Mouse (Mus musculus) cerebellum, adult 2 months (tissue): ENCODE measurements around the gene Ddx3x. TPM values are rescaled to one million over a fixed set of nuclear protein-coding genes. Genes with fewer than 3 reads are reported as not detected.

Experiments
- DNase-seq, 2 experiments: peaks; one replicate each; pipeline ENCODE4 v3.0.0; 2021
- H3K27ac ChIP-seq: fragments of 200-500 bp; 2 replicates; pipeline ENCODE4 v1.5.1; 2012; ENCODE audit warnings: low read length, control low read depth, inconsistent platforms; ENCODE audit not compliant: insufficient read depth
- H3K27me3 ChIP-seq: fragments of 200-500 bp; 2 replicates; pipeline ENCODE4 v1.6.1; 2012; ENCODE audit warnings: inconsistent platforms, mild to moderate bottlenecking, low read length, moderate library complexity; ENCODE audit not compliant: control insufficient read depth, insufficient read depth
- H3K4me1 ChIP-seq: fragments of 200-500 bp; 2 replicates; pipeline ENCODE4 v1.6.1; 2011; ENCODE audit warnings: low read length; ENCODE audit not compliant: control insufficient read depth, insufficient read depth
- H3K4me3 ChIP-seq: fragments of 200-500 bp; replicated peaks from 2 replicates; pipeline ENCODE3; 2011; ENCODE audit warnings: mild to moderate bottlenecking, low read depth, low read length, control low read depth; ENCODE audit not compliant: insufficient read depth
- CTCF ChIP-seq: fragments of 200-500 bp; IDR thresholded peaks from 2 replicates; pipeline ENCODE4 v1.5.1; 2011; ENCODE audit warnings: low read depth, mild to moderate bottlenecking, control low read depth, low read length, moderate library complexity, borderline replicate concordance; ENCODE audit not compliant: insufficient read depth
- POLR2A ChIP-seq: fragments of 200-500 bp; IDR thresholded peaks from 2 replicates; pipeline ENCODE4 v1.6.1; 2011; ENCODE audit warnings: low read length, control low read depth, borderline replicate concordance; ENCODE audit not compliant: insufficient read depth
- WGBS: fragments of 180-500 bp; shearing (Covaris S2); methylation state at CpG from one replicate; pipeline ENCODE4 v1.1.7; 2018; 5-methylcytosine and 5-hydroxymethylcytosine counted together
- polyA plus RNA-seq: library from polyadenylated mRNA; depleted of rRNA; stranded (reverse); fragments of >200 nt; gene quantifications from 2 replicates; pipeline ENCODE4 v1.2.3, GENCODE M21; 2012

Ddx3x gene
- polyA plus RNA-seq, 1 experiment, result 85.7 TPM

- 3% methylated on average over 21 of the region's 21 CpGs for WGBS
- peak; percentile 45 to 47 for DNase-seq
- Histone ChIP-seq H3K4me3 (peak overlapping the region; percentile 85), H3K27ac (peak overlapping the region; percentile 98), H3K4me1 (peaks cover 3% of the 10 kb centered on the region; the same call in 1 of the 2 replicates), H3K27me3 (no peaks in the 10 kb centered on the region)
- TF ChIP-seq CTCF (no peak), POLR2A (no peak)
Measured at GRCm38 (mm10) chrX:13241426-13242319, 39.1 kb upstream of the Ddx3x start.

GRCm38 (mm10) chrX:13242320-13243096 is 38.3 kb upstream of the Ddx3x start:
- WGBS, result 3% methylated on average over 24 of the region's 24 CpGs
- Histone ChIP-seq H3K27ac (peak overlapping the region; percentile 98), H3K27me3 (no peaks in the 10 kb centered on the region), H3K4me3 (peak overlapping the region; percentile 85), H3K4me1 (peaks cover 3% of the 10 kb centered on the region; the same call in 1 of the 2 replicates)
- peak; percentile 84 to 85 for DNase-seq
- TF ChIP-seq POLR2A (peak; percentile 68; the same call in 1 of the 2 replicates), CTCF (no peak)

GRCm38 (mm10) chrX:13243133-13244123 is 37.3 kb upstream of the Ddx3x start:
- Histone ChIP-seq H3K27me3 (no peaks in the 10 kb centered on the region), H3K4me3 (peak overlapping the region; percentile 85), H3K4me1 (peaks cover 3% of the 10 kb centered on the region; the same call in 1 of the 2 replicates), H3K27ac (peak overlapping the region; percentile 98)
- DNase-seq, result no peak
- TF ChIP-seq CTCF (no peak), POLR2A (no peak)
- 22% methylated on average over 15 of the region's 15 CpGs for WGBS

DNA sequence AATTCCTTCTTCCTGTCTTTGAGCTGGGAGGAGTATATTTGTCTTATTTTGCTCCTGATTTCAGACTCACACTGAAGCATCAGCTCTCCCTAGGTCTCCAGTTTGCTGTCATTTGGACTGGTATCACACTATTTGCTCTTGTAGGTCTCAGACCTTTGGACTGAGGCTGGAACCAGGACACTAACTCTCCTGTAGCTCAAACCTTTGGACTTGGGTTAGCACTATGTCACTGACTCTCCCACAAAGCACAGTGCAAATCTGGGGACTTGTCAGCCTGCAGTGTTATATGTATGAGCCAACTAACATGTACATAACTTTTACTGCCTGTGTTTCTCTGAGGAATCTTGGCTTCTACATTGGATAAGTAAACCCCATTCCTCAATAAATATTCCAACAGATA is 36.2 kb upstream of the Ddx3x start:
- H3K27me3 ChIP-seq, result no peaks in the 10 kb centered on the region
- no peak overlapping the region for H3K27ac ChIP-seq
- no peak overlapping the region for H3K4me3 ChIP-seq
- peaks cover 3% of the 10 kb centered on the region; the same call in 1 of the 2 replicates for H3K4me1 ChIP-seq
- DNase-seq, result no peak
- no peak for TF ChIP-seq CTCF
- TF ChIP-seq POLR2A, result no peak

DNA sequence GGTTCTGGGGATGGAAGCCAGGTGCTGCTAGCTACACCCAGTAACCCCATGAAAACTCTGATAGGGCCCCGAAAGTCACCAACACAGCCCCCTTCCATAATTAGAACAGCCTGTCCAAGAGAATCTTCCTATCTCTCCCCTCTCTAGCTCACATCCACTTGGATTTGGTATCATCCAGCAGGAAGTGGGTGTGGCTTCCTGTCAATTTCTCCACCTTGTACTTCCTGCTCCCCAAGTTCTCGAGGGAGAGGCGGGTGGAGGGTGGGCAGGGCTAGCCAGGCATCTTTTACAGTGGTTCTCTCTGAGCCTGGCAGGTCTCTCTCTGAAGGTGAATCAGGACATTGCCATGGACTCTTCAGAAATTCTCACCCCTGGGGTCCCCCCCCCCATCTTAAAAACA is 35.7 kb upstream of the Ddx3x start:
- WGBS, result 79% methylated on average over 3 of the region's 3 CpGs
- no peak for DNase-seq
- Histone ChIP-seq H3K27me3 (no peaks in the 10 kb centered on the region), H3K27ac (no peak overlapping the region), H3K4me3 (no peak overlapping the region), H3K4me1 (peaks cover 3% of the 10 kb centered on the region; the same call in 1 of the 2 replicates)
- TF ChIP-seq POLR2A (no peak), CTCF (no peak)

DNA sequence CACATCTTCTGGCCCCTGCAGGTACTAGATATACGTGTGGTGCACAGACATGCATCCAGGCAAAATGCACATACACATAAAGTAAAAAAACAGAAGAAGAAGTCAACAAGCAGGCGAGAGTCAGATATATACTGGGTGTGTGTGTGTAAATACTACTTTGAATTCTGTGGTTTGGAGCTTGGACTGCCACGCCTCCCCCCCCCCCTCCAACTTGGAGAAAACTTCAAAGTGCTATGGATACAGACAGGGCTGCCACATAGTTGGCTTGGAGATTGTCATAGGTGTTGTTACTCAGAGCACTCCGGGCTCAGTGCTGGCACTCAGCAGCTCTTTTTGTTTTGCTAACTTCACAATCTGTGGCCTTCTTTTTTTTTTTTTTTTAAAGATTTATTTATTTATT is 29.1 kb upstream of the Ddx3x start:
- TF ChIP-seq POLR2A (no peak), CTCF (no peak)
- no peaks in the 10 kb centered on the region for H3K27me3 ChIP-seq
- H3K27ac ChIP-seq, result no peak overlapping the region
- no peak overlapping the region for H3K4me3 ChIP-seq
- 74% methylated on average over 4 of the region's 4 CpGs for WGBS
- H3K4me1 ChIP-seq, result no peaks in the 10 kb centered on the region
- no peak for DNase-seq

GRCm38 (mm10) chrX:13254273-13254672 is 26.5 kb upstream of the Ddx3x start:
- DNase-seq, result no peak
- Histone ChIP-seq H3K4me1 (no peaks in the 10 kb centered on the region), H3K27me3 (no peaks in the 10 kb centered on the region), H3K4me3 (no peak overlapping the region), H3K27ac (no peak overlapping the region)
- TF ChIP-seq POLR2A (no peak), CTCF (no peak)
- WGBS, result 87% methylated on average over 3 of the region's 3 CpGs
